Mouse (Mus musculus) hindbrain, embryonic 12.5 days (tissue): ENCODE measurements at regions not wholly inside any gene's neighbourhood (a gene's known extent, or its start where the extent isn't known, plus 50 kb on each side); places are given as distances from the start of the nearest gene placed in this dataset.

ENCODE experiments used
- ATAC-seq: fragments of 200-750 bp; cut with Nextera tagmentation; 2 replicates; pipeline ENCODE4 v1.8.0; 2017; ENCODE audit warnings: moderate TSS enrichment; ENCODE audit not compliant: low FRiP score
- H3K27ac ChIP-seq: fragments of 300-500 bp; sonication (generic); 2 replicates; pipeline ENCODE4 v1.5.1; 2016; ENCODE audit warnings: mild to moderate bottlenecking
- H3K27me3 ChIP-seq: fragments of 300-500 bp; sonication (generic); 2 replicates; pipeline ENCODE4 v1.6.1; 2016; ENCODE audit warnings: mild to moderate bottlenecking
- H3K36me3 ChIP-seq: fragments of 300-500 bp; sonication (generic); 2 replicates; pipeline ENCODE4 v1.6.1; 2016; ENCODE audit warnings: mild to moderate bottlenecking
- H3K4me1 ChIP-seq: fragments of 300-500 bp; sonication (generic); 2 replicates; pipeline ENCODE4 v1.6.1; 2016
- H3K4me2 ChIP-seq: fragments of 300-500 bp; sonication (generic); replicated peaks from 2 replicates; pipeline ENCODE4 v1.6.1; 2016; ENCODE audit warnings: mild to moderate bottlenecking
- H3K4me3 ChIP-seq: fragments of 300-500 bp; sonication (generic); 2 replicates; pipeline ENCODE4 v1.5.1; 2016; ENCODE audit warnings: mild to moderate bottlenecking
- H3K9ac ChIP-seq: fragments of 300-500 bp; sonication (generic); 2 replicates; pipeline ENCODE4 v1.6.1; 2016; ENCODE audit warnings: mild to moderate bottlenecking, moderate library complexity
- H3K9me3 ChIP-seq: fragments of 300-500 bp; sonication (generic); replicated peaks from 2 replicates; pipeline ENCODE4 v1.6.1; 2016; ENCODE audit warnings: mild to moderate bottlenecking
- WGBS: fragments of 180-500 bp; shearing (Covaris S2); methylation state at CpG from one replicate; pipeline ENCODE4 v1.1.7; 2016; 5-methylcytosine and 5-hydroxymethylcytosine counted together

DNA sequence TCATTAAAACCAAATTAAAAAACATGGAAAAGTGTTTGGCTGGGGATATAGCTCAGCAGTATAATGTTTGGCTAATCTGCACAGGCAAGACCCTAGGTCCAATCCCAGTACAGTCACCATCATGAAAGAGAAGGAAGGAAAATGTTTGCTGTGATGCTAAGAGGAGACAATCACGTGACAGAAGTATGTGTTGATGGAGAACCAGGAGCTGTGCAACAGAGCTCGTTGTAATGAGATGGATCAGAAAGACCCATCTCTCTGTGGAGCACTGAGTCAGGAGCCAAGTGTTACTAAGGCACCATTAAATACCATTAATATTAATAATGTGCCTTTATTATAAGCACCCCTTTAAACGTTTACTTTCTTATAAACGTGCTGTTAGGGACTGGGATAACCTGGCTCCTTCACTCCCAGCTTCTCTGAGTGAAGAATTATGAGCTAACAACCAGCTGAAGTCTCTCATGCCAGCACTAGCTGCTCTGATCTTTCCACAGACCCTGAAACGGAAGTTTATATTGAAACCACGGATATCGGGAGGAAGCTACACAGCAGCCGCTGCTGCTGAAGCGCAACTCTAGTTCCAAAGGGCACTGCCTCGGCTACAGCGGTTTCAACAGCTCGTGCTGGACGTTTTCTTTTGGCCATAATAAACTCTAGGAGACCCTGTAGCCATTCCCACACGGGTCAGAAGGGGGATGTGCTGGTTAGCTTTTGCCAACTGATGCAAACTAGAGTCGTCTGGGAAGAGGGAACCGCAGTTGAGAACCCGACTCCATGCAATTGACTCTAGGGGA, 167.7 kb downstream of the Tex36 start:
- no peak overlapping the region for H3K9ac ChIP-seq
- no peak overlapping the region for H3K27ac ChIP-seq
- H3K4me2 ChIP-seq, result no peak overlapping the region
- H3K36me3 ChIP-seq, result no peaks in the 10 kb centered on the region
- H3K4me1 ChIP-seq, result peaks cover 11% of the 10 kb centered on the region; the same call in 1 of the 2 replicates
- H3K4me3 ChIP-seq, result no peak overlapping the region
- H3K9me3 ChIP-seq, result no peaks in the 10 kb centered on the region
- 75% methylated on average over 17 of the region's 17 CpGs for WGBS
- ATAC-seq, result no peak
- no peaks in the 10 kb centered on the region for H3K27me3 ChIP-seq

DNA sequence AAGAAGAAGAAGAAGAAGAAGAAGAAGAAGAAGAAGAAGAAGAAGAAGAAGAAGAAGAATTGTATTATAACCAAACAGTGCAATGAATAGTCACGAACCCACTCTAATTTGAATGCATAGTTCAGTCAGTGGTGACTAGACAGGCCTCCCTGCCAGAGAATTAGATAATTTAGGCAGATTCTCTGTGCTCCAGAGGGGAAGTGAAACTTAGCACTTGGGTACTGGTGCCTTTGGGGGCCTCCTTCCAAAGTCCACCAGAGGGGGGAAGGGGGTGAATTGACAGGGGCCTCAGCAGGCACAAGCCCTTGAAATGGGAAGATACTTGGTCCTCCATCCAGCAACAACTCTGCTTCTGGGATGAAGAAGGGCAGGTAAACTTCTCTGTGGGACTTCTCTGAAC, 169.6 kb downstream of the Tex36 start:
- Histone ChIP-seq H3K4me2 (no peak overlapping the region), H3K27me3 (no peaks in the 10 kb centered on the region), H3K4me3 (no peak overlapping the region), H3K9ac (no peak overlapping the region), H3K27ac (no peak overlapping the region), H3K36me3 (no peaks in the 10 kb centered on the region), H3K9me3 (no peaks in the 10 kb centered on the region), H3K4me1 (0 out of 2 replicates have a peak, but pooled peaks cover 2% of the 10 kb centered on the region)
- no peak for ATAC-seq
- 65% methylated on average over 1 of the region's 1 CpGs for WGBS

DNA sequence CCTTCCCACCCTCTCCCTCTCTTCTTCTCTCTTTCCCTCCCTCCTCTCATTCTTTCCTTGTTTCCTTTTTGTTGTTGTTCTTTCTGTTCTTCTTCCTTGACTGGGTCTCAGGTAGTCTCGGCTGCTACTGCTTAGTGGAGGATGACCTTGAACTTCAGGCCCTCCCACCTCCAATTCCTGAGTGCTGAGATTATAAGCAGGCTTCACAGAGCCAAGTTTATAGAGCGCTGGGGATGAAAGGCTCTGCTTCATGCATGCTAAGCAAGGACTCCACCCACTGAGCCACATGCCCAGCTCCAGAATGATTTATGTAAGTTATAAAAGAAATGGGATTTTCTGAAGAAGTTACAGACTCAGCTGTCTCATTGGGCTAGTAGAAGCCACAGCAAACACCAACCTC, 199.9 kb downstream of the Tex36 start:
- Histone ChIP-seq H3K36me3 (no peaks in the 10 kb centered on the region), H3K9ac (no peak overlapping the region), H3K27ac (no peak overlapping the region), H3K4me1 (no peaks in the 10 kb centered on the region), H3K4me2 (no peak overlapping the region), H3K9me3 (no peaks in the 10 kb centered on the region), H3K27me3 (no peaks in the 10 kb centered on the region), H3K4me3 (no peak overlapping the region)
- ATAC-seq, result no peak
- 72% methylated on average over 2 of the region's 2 CpGs for WGBS

DNA sequence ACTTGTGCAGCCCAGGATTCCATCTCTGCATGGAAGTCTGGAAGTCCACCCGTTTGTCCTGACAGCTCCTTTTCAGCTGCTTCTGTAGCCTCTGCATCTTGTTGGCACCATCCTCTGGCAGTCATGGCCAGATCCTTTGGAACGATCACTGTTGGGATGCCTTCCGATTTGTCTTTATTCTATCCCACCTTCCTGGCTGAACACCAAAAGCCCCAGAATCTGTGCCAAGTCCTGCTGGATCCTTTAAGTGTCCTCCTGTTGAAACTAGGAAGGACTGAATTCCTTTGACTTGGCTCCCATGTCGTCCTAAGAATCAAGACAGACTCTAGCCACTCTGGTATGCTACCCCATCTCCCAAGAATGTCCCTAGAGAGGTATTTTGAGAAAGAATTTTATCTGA, 201.3 kb downstream of the Tex36 start:
- WGBS, result 77% methylated on average over 4 of the region's 4 CpGs
- Histone ChIP-seq H3K4me1 (no peaks in the 10 kb centered on the region), H3K27ac (no peak overlapping the region), H3K9ac (no peak overlapping the region), H3K9me3 (no peaks in the 10 kb centered on the region), H3K27me3 (no peaks in the 10 kb centered on the region), H3K4me3 (no peak overlapping the region), H3K4me2 (no peak overlapping the region), H3K36me3 (no peaks in the 10 kb centered on the region)
- no peak for ATAC-seq

DNA sequence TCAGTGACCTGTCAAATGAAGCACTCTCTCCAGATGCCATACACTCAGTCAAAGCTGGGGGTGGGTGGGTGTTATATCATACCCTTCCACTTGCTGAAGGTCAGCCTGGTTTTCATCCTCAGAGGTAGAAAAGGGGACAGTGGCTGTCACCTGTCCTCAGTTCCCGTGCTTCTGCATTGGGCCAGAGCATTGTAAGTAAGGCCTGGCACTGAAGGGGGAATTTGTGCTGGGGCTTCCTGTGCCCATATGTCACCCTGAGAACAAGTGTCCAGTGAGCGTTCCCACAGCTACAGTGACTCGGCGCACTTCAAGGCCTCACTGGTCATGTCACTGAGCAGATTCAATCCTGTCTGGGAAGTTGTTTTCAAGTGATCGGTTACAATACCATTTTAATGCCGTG, 213.2 kb downstream of the Tex36 start:
- no peaks in the 10 kb centered on the region for H3K27me3 ChIP-seq
- no peak overlapping the region for H3K9ac ChIP-seq
- H3K9me3 ChIP-seq, result no peaks in the 10 kb centered on the region
- H3K4me2 ChIP-seq, result no peak overlapping the region
- H3K4me1 ChIP-seq, result no peaks in the 10 kb centered on the region
- no peak overlapping the region for H3K4me3 ChIP-seq
- H3K36me3 ChIP-seq, result no peaks in the 10 kb centered on the region
- no peak overlapping the region for H3K27ac ChIP-seq
- 92% methylated on average over 6 of the region's 6 CpGs for WGBS
- ATAC-seq, result no peak

GRCm38 (mm10) chr7:133382032-133382712, 219.8 kb downstream of the Tex36 start:
- ATAC-seq, result no peak
- WGBS, result 67% methylated on average over 7 of the region's 7 CpGs
- Histone ChIP-seq H3K4me3 (no peak overlapping the region), H3K27me3 (no peaks in the 10 kb centered on the region), H3K36me3 (no peaks in the 10 kb centered on the region), H3K4me1 (0 out of 2 replicates have a peak, but pooled peaks cover 4% of the 10 kb centered on the region), H3K9me3 (no peaks in the 10 kb centered on the region), H3K27ac (no peak overlapping the region), H3K9ac (no peak overlapping the region), H3K4me2 (no peak overlapping the region)

GRCm38 (mm10) chr7:133379373-133379772, 222.6 kb downstream of the Tex36 start:
- WGBS, result 100% methylated on average over 1 of the region's 1 CpGs
- no peaks in the 10 kb centered on the region for H3K36me3 ChIP-seq

DNA sequence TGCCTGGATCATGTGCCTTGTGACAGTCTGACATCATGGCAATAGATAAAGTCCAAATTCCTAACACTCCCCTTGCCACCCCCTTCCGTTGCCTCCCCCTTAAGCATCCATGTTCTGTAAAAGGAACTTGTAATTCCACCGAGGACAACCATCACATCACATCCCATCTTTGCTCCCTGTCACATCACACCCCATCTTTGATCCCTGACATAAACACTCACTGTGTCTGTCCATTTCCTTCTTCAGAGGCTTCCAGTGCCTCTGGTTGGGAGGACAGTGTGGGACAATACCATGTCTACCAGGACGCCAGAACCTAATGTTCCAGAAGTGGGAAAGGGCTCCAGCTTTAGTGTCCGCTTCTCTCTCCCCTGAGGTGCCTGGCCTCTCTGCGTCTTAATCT, 223.6 kb downstream of the Tex36 start:
- H3K9me3 ChIP-seq, result no peaks in the 10 kb centered on the region
- no peak overlapping the region for H3K27ac ChIP-seq
- no peak overlapping the region for H3K4me2 ChIP-seq
- WGBS, result 88% methylated on average over 5 of the region's 5 CpGs
- no peak for ATAC-seq
- no peaks in the 10 kb centered on the region for H3K27me3 ChIP-seq
- no peak overlapping the region for H3K9ac ChIP-seq
- no peaks in the 10 kb centered on the region for H3K36me3 ChIP-seq
- H3K4me3 ChIP-seq, result no peak overlapping the region
- H3K4me1 ChIP-seq, result 0 out of 2 replicates have a peak, but pooled peaks cover 4% of the 10 kb centered on the region

More at GRCm38 (mm10) chr7:133379373-133379772, 222.6 kb downstream of the Tex36 start:
- ATAC-seq, result no peak
- no peak overlapping the region for H3K4me2 ChIP-seq
- H3K9ac ChIP-seq, result no peak overlapping the region
- no peak overlapping the region for H3K4me3 ChIP-seq
- 0 out of 2 replicates have a peak, but pooled peaks cover 4% of the 10 kb centered on the region for H3K4me1 ChIP-seq
- H3K27ac ChIP-seq, result no peak overlapping the region
- H3K9me3 ChIP-seq, result no peaks in the 10 kb centered on the region
- H3K27me3 ChIP-seq, result no peaks in the 10 kb centered on the region

DNA sequence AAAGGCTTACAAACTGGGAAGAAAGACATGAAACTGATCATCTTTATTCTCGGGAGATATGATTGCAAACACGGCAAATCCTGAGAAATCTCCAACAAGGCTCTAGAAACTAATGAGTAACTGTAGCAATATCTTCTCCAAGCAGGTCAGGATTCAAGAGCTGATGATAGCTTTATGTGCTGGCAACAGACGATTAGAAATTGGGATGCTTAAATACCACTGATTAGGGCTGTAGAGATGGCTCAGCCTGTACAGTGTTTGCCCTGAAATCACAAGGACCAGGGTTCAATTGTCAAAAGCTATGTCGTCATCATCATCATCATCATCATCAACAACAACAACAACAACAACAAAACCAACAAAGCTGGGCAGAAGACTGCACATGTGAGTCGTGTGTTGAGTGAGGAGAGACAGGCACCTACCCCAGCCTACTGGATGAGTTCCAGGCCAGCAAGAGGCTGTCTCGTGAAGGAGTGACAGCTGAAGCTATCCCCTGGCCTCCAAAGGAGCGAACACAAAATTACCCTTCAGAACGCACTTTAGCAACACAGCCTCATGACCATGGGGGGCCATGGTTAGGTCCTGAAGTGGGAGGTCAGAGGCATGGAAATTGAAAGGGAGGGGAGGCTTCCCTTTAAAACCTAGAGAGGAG, 225.0 kb downstream of the Tex36 start:
- Histone ChIP-seq H3K27ac (no peak overlapping the region), H3K9ac (no peak overlapping the region), H3K4me3 (no peak overlapping the region), H3K4me2 (no peak overlapping the region), H3K9me3 (no peaks in the 10 kb centered on the region), H3K36me3 (no peaks in the 10 kb centered on the region), H3K4me1 (no peaks in the 10 kb centered on the region), H3K27me3 (no peaks in the 10 kb centered on the region)
- 60% methylated on average over 8 of the region's 8 CpGs for WGBS
- ATAC-seq, result no peak

DNA sequence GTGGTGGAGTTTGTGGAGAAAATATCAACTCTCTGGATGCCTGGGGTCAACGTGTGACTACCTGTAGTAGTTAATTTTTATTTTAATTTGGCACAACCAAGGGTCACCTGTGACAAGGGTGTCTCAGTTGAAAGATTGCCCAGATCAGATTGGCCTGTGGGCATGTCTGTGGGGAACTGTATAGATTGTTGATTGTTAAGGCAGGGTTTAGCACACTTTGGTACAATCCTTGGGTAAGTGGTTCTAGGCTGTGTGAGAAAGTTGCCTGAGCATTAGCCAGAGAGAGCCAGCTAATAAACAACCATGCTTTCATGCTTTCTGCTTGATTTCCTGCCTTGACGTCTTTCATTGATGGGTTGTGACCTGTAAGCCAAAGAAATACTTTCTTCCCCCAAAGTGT, 229.3 kb downstream of the Tex36 start:
- WGBS, result 56% methylated on average over 2 of the region's 2 CpGs
- Histone ChIP-seq H3K9ac (no peak overlapping the region), H3K9me3 (no peaks in the 10 kb centered on the region), H3K4me1 (no peaks in the 10 kb centered on the region), H3K36me3 (no peaks in the 10 kb centered on the region), H3K4me3 (no peak overlapping the region), H3K27ac (no peak overlapping the region), H3K4me2 (no peak overlapping the region), H3K27me3 (no peaks in the 10 kb centered on the region)
- ATAC-seq, result no peak

GRCm38 (mm10) chr7:133370542-133370941, 231.4 kb downstream of the Tex36 start:
- no peaks in the 10 kb centered on the region for H3K36me3 ChIP-seq
- H3K27ac ChIP-seq, result no peak overlapping the region
- H3K4me1 ChIP-seq, result no peaks in the 10 kb centered on the region
- no peak for ATAC-seq
- no peak overlapping the region for H3K4me2 ChIP-seq
- no peaks in the 10 kb centered on the region for H3K9me3 ChIP-seq
- H3K4me3 ChIP-seq, result no peak overlapping the region
- 92% methylated on average over 5 of the region's 5 CpGs for WGBS
- H3K9ac ChIP-seq, result no peak overlapping the region
- H3K27me3 ChIP-seq, result no peaks in the 10 kb centered on the region

- Histone ChIP-seq H3K36me3 (no peaks in the 10 kb centered on the region), H3K27ac (0 out of 2 replicates have a peak overlapping the region, but pooled peaks have one; percentile 23), H3K4me1 (no peaks in the 10 kb centered on the region), H3K9me3 (no peaks in the 10 kb centered on the region), H3K27me3 (peaks cover 7% of the 10 kb centered on the region; the same call in 1 of the 2 replicates), H3K4me2 (no peak overlapping the region), H3K9ac (no peak overlapping the region), H3K4me3 (no peak overlapping the region)
- ATAC-seq, result no peak
- 30% methylated on average over 4 of the region's 4 CpGs for WGBS
Measured at GRCm38 (mm10) chr7:133364601-133365000, 237.4 kb downstream of the Tex36 start.
